Mouse (Mus musculus) Patski (cell line): ENCODE data around the gene Hoxa3. TPM values are rescaled to one million over a fixed set of nuclear protein-coding genes. Genes with fewer than 3 reads are reported as not detected.

Experiments used
- ATAC-seq: fragments of 100-300 bp; one replicate; pipeline ENCODE4 v1.8.0; 2021
- CTCF ChIA-PET: fragments of 350-600 bp; sonication (Branson Sonifier 250); formaldehyde crosslinking; loops from one replicate; lab custom pipeline; 2022; ENCODE audit warnings: inconsistent platforms; lab: Charles Lee
- POLR2A ChIA-PET: fragments of 350-600 bp; sonication (Branson Sonifier 250); formaldehyde crosslinking; loops from one replicate; lab custom pipeline; 2022; ENCODE audit warnings: antibody characterized with exemption, inconsistent platforms; lab: Charles Lee
- DNase-seq: peaks from one replicate; pipeline ENCODE4 v3.0.0-alpha.2; 2011; ENCODE audit warnings: low read depth, low spot score
- H3K27me3 ChIP-seq: fragments of 371-371 bp; one replicate; pipeline ENCODE4 v1.5.1; 2021
- CTCF ChIP-seq: fragments of 100-300 bp; IDR thresholded peaks from one replicate; pipeline ENCODE4 v1.5.1; 2021
- in situ Hi-C: fragments of 300-500 bp; cut with MboI; formaldehyde crosslinking; loops from 3 replicates; pipeline ENCODE4 v1.11.1; 2018; ENCODE audit warnings: low pct_unique_long_range_greater_than_20kb, mixed read lengths
- polyA plus RNA-seq: library from polyadenylated mRNA; unstranded; gene quantifications from one replicate; pipeline ENCODE4 v1.2.3, GENCODE M21; 2021

Gene Hoxa3
- polyA plus RNA-seq, 1 experiment from 2014 or later = 12.3 TPM

- ChIA-PET POLR2A (interaction anchor here (0.8 to 2.3 kb wide), 10 partner anchors 11 to 152 kb away, joined by 3 to 16 read pairs (median 6); partner anchors contain the start of genes 5730596B20Rik and Skap2), CTCF (interaction anchor here (0.8 to 1.9 kb wide), 7 partner anchors 12 to 80 kb away, joined by 3 to 6 read pairs (median 4); partner anchors contain the start of genes 5730596B20Rik and Hoxa10)
- DNase-seq = no peak
- in situ Hi-C loops = no loop called here
- no peaks in the 10 kb centered on the region for H3K27me3 ChIP-seq
- ATAC-seq = no peak
- no peak for TF ChIP-seq CTCF
Observed at GRCm38 (mm10) chr6:52160511-52161335, 52.4 kb downstream of the Hoxa3 start.

- CTCF ChIA-PET = interaction anchor here (1.0 to 1.9 kb wide), 5 partner anchors 18 to 81 kb away, joined by 3 to 6 read pairs (median 4); partner anchors contain the start of genes 5730596B20Rik and Hoxa10
- DNase-seq (no peak), ATAC-seq (peak; percentile 29)
- H3K27me3 ChIP-seq = no peaks in the 10 kb centered on the region
- TF ChIP-seq CTCF = no peak
- POLR2A ChIA-PET = interaction anchor here (0.6 to 2.2 kb wide), 7 partner anchors 18 to 151 kb away, joined by 3 to 8 read pairs (median 6); partner anchors contain the start of genes 5730596B20Rik and Skap2
- in situ Hi-C loops = no loop called here
Observed at GRCm38 (mm10) chr6:52159979-52160378, 53.2 kb downstream of the Hoxa3 start.

GRCm38 (mm10) chr6:52159164-52159761 is 53.9 kb downstream of the Hoxa3 start:
- H3K27me3 ChIP-seq = no peaks in the 10 kb centered on the region
- TF ChIP-seq CTCF = no peak
- in situ Hi-C loops = no loop called here
- POLR2A ChIA-PET = interaction anchor here (0.6 to 1.6 kb wide), 10 partner anchors 13 to 157 kb away, joined by 3 to 8 read pairs (median 4); partner anchors contain the start of genes 5730596B20Rik and Hoxa6
- CTCF ChIA-PET = interaction anchor here (1.2 to 1.9 kb wide), 3 partner anchors 19 to 38 kb away, joined by 3 to 6 read pairs (median 4); partner anchors contain the start of gene 5730596B20Rik
- ATAC-seq (peak; percentile 13), DNase-seq (no peak)

GRCm38 (mm10) chr6:52158276-52159051 is 54.7 kb downstream of the Hoxa3 start, which contains the start of gene Hoxa1:
Gene Hoxa1 (minus strand): TSS chr6:52158317.
- ATAC-seq (peak; percentile 70), DNase-seq (no peak)
- no peak for TF ChIP-seq CTCF
- ChIA-PET CTCF (interaction anchor here (1.2 to 1.9 kb wide), 3 partner anchors 19 to 39 kb away, joined by 3 to 6 read pairs (median 4); partner anchors contain the start of gene 5730596B20Rik), POLR2A (interaction anchor here (0.6 to 1.5 kb wide), 10 partner anchors 9 to 156 kb away, joined by 3 to 7 read pairs (median 3); partner anchors contain the start of genes 5730596B20Rik and Hoxa6)
- in situ Hi-C loops = no loop called here
- H3K27me3 ChIP-seq = no peaks in the 10 kb centered on the region

GRCm38 (mm10) chr6:52157466-52158275 is 55.5 kb downstream of the Hoxa3 start:
- POLR2A ChIA-PET = interaction anchor here (1.0 to 1.5 kb wide), 3 partner anchors 10 to 54 kb away, joined by 3 to 6 read pairs (median 3); partner anchors contain the start of gene 5730596B20Rik
- ATAC-seq (peak; percentile 19), DNase-seq (no peak)
- in situ Hi-C loops = no loop called here
- no peak for TF ChIP-seq CTCF
- CTCF ChIA-PET = no interaction called here
- no peaks in the 10 kb centered on the region for H3K27me3 ChIP-seq

- in situ Hi-C loops = no loop called here
- ChIA-PET POLR2A (interaction anchor here (0.6 kb wide), 1 partner anchor 245 kb away, joined by 3 read pairs; no protein-coding TSS in a partner anchor), CTCF (no interaction called here)
- DNase-seq (no peak), ATAC-seq (no peak)
- no peaks in the 10 kb centered on the region for H3K27me3 ChIP-seq
- no peak for TF ChIP-seq CTCF
Observed at GRCm38 (mm10) chr6:52156551-52157200, 56.5 kb downstream of the Hoxa3 start.

- ChIA-PET POLR2A (no interaction called here), CTCF (no interaction called here)
- ATAC-seq (no peak), DNase-seq (no peak)
- no peaks in the 10 kb centered on the region for H3K27me3 ChIP-seq
- in situ Hi-C loops = no loop called here
- no peak for TF ChIP-seq CTCF
Observed at GRCm38 (mm10) chr6:52155471-52155870, 57.7 kb downstream of the Hoxa3 start.

GRCm38 (mm10) chr6:52154044-52154443 is 59.1 kb downstream of the Hoxa3 start:
- TF ChIP-seq CTCF = no peak
- H3K27me3 ChIP-seq = no peaks in the 10 kb centered on the region
- POLR2A ChIA-PET = no interaction called here
- DNase-seq (no peak), ATAC-seq (no peak)
- CTCF ChIA-PET = no interaction called here
- in situ Hi-C loops = no loop called here

- in situ Hi-C loops = no loop called here
- DNase-seq = no peak
- CTCF ChIA-PET = no interaction called here
- H3K27me3 ChIP-seq = no peaks in the 10 kb centered on the region
- no peak for TF ChIP-seq CTCF
- POLR2A ChIA-PET = no interaction called here
- ATAC-seq = no peak
Observed at GRCm38 (mm10) chr6:52153270-52153669, 59.9 kb downstream of the Hoxa3 start.
